Mouse (Mus musculus): ENCODE measurements around the gene Nebl.

DNA sequence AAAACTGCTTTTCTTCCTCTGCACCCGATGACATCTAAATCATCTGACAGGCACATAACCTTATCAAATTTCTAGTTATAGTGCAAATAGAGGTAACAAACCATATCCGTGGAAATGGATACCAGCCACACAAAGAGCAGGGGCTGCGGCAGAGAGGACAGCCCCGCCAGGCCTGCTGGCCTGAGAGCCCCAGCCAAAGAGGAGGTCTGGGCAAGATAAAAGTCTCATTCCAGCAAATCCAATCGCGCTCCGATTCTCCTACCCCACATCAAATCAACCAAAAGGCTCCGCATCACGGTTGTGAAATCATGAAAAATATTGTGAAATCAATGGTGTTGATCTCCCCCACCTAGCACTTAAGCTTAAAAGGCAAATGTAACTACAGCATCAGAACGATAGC, 191.5 kb downstream of the Nebl start:
- TF ChIP-seq E2F4 (IDR thresholded peaks at IDR 0.05; ENCODE audit: insufficient read depth) (no peak), MAX (IDR thresholded peaks at IDR 0.05; ENCODE audit: low read depth) (no peak), POLR2A (IDR thresholded peaks at IDR 0.05; ENCODE audit: insufficient read length, low read depth) (no peak)

All from myocyte (in vitro differentiated cells).